Mouse (Mus musculus): ENCODE data around the gene Znfx1.

DNA sequence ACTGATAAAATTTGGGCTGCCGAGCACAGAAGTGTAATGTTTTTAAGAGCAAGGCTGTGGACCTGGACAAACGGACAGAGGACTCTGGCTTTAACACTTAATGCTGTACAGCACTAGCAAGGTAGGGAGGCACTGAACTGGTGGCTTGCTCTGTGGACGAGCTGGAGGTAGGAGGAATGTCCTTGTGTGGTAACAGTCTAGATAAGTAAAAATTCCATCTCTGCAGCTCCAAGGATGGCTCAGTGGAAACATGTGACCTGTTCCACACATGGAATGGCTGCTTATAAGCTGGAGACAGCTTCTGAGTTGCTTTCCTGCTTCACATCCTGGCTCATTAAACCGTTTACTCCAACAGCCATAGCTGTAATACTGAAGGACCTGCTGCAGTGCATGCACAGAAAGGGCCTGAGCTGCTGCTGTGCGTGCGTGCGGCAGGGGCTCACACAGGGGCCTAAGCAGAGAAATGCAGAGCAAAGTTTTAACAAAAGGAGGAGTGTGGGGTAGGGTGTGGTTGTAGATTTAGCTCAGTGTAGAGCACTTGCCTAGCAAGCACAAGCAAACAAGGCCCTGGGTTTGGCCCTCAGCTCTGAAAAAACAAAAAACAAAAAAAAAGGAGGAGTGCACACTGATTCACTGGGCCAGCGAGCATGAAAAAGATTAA is 14.0 kb downstream of the Znfx1 start:
- TF ChIP-seq CTCF (IDR thresholded peaks at IDR 0.05; ENCODE audit: low read depth) = no peak
- TF ChIP-seq EP300 (IDR thresholded peaks at IDR 0.05; ENCODE audit: low read depth) = no peak

All from liver, embryonic 14.5 days (tissue).